Mouse (Mus musculus) lung, postnatal 0 days (tissue): ENCODE results near the gene Zfp365. TPM values are rescaled to one million over a fixed set of nuclear protein-coding genes. Genes with fewer than 3 reads are reported as not detected.

Experiments used
- ATAC-seq: fragments of 200-750 bp; cut with Nextera tagmentation; 2 replicates; pipeline ENCODE4 v1.8.0; 2017; ENCODE audit warnings: moderate library complexity
- DNase-seq: peaks from one replicate; pipeline ENCODE4 v3.0.0-alpha.2; 2016; ENCODE audit warnings: low spot score
- H3K27ac ChIP-seq: fragments of 300-500 bp; sonication (generic); 2 replicates; pipeline ENCODE4 v1.5.1; 2014; ENCODE audit warnings: antibody characterized with exemption, mild to moderate bottlenecking, low read length, mixed read lengths
- H3K27me3 ChIP-seq: fragments of 300-500 bp; sonication (generic); replicated peaks from 2 replicates; pipeline ENCODE4 v1.6.1; 2014; ENCODE audit warnings: low read length, mixed read lengths; ENCODE audit not compliant: insufficient read depth
- H3K36me3 ChIP-seq: fragments of 300-500 bp; sonication (generic); 2 replicates; pipeline ENCODE4 v1.6.1; 2014; ENCODE audit warnings: low read length, mixed read lengths; ENCODE audit not compliant: insufficient read depth
- H3K4me1 ChIP-seq: fragments of 300-500 bp; sonication (generic); 2 replicates; pipeline ENCODE4 v1.6.1; 2014; ENCODE audit warnings: antibody characterized with exemption, low read depth, low read length, mixed read lengths; ENCODE audit not compliant: insufficient read depth
- H3K4me2 ChIP-seq: fragments of 300-500 bp; sonication (generic); replicated peaks from 2 replicates; pipeline ENCODE4 v1.6.1; 2014; ENCODE audit warnings: low read depth, mild to moderate bottlenecking, low read length, moderate library complexity, mixed read lengths
- H3K4me3 ChIP-seq: fragments of 300-500 bp; sonication (generic); 2 replicates; pipeline ENCODE4 v1.5.1; 2014; ENCODE audit warnings: low read depth, low read length
- H3K9ac ChIP-seq: fragments of 300-500 bp; sonication (generic); replicated peaks from 2 replicates; pipeline ENCODE4 v1.6.1; 2014; ENCODE audit warnings: low read depth, mild to moderate bottlenecking
- H3K9me3 ChIP-seq: fragments of 300-500 bp; sonication (generic); 2 replicates; pipeline ENCODE4 v1.6.1; 2016; ENCODE audit warnings: low read length, mixed read lengths
- CTCF ChIP-seq: IDR thresholded peaks from 2 replicates; pipeline ENCODE4 v1.5.1; 2016; ENCODE audit warnings: antibody characterized with exemption, mild to moderate bottlenecking
- EP300 ChIP-seq: IDR thresholded peaks from 2 replicates; pipeline ENCODE4 v1.6.1; 2016; ENCODE audit warnings: antibody characterized with exemption, mild to moderate bottlenecking, control low read depth
- WGBS: fragments of 180-500 bp; shearing (Covaris S2); extraction: QIAGEN DNeasy Blood & Tissue Kit; methylation state at CpG from one replicate; pipeline ENCODE4 v1.1.7; 2014; 5-methylcytosine and 5-hydroxymethylcytosine counted together
- polyA plus RNA-seq: library from polyadenylated mRNA; unstranded; fragments of >200 nt; fragmentation: Nextera tagmentation; extraction: Ambion mirVana; gene quantifications from 2 replicates; pipeline ENCODE4 v1.2.1, GENCODE M21; 2015

Gene Zfp365
- 2.5 and 2.6 TPM in 2 replicates for polyA plus RNA-seq

- Histone ChIP-seq H3K9me3 (no peaks in the 10 kb centered on the region), H3K4me2 (peak within 1 kb of the TSS; percentile 97), H3K4me3 (peak within 1 kb of the TSS; percentile 51), H3K27ac (no peak within 1 kb of the TSS), H3K27me3 (no peaks in the 10 kb centered on the region), H3K36me3 (no peaks in the 10 kb centered on the region), H3K9ac (peak within 1 kb of the TSS; percentile 36), H3K4me1 (peaks cover 6% of the 10 kb centered on the region)
- peak; percentile 92 for ATAC-seq
- TF ChIP-seq CTCF (no peak), EP300 (no peak)
- 4% methylated on average over 17 of the region's 43 CpGs for WGBS
- peak; percentile 70 for DNase-seq
These were observed at the start of gene Zfp365 for GRCm38 (mm10) chr10:67912337-67912776. TSS of gene Zfp365 (minus strand) at chr10:67912662.

DNA sequence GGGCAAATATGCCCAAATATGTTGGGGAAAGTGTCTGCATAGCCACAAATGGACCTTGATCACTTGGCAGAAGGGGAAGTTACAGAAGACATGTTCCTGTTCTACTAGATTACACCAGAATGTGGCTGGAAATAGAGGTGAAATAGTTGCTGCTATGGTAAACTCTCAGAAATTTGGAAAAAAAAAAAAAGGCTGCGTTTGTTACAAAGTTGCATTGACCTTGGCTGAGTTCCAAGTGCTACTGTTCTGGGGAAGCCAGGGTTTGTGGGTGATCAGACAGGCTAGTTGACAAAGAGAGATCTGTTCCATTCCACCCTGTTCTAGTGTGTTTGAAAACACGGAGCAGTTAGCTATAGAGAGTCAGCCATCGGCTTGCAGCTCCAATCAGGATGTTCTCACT, 47.5 kb upstream of the Zfp365 start:
- H3K4me3 ChIP-seq = no peak overlapping the region
- no peaks in the 10 kb centered on the region for H3K27me3 ChIP-seq
- ATAC-seq (no peak), DNase-seq (peak; percentile 52)
- TF ChIP-seq EP300 (no peak), CTCF (no peak)
- H3K36me3 ChIP-seq = no peaks in the 10 kb centered on the region
- no peak overlapping the region for H3K4me2 ChIP-seq
- no peaks in the 10 kb centered on the region for H3K4me1 ChIP-seq
- no peaks in the 10 kb centered on the region for H3K9me3 ChIP-seq
- H3K9ac ChIP-seq = no peak overlapping the region
- H3K27ac ChIP-seq = no peak overlapping the region
- 28% methylated on average over 3 of the region's 3 CpGs for WGBS

- DNase-seq = peak; percentile 47
- Histone ChIP-seq H3K9ac (no peak overlapping the region), H3K9me3 (no peaks in the 10 kb centered on the region), H3K4me3 (no peak overlapping the region), H3K36me3 (no peaks in the 10 kb centered on the region), H3K27ac (no peak overlapping the region), H3K4me1 (no peaks in the 10 kb centered on the region), H3K27me3 (no peaks in the 10 kb centered on the region), H3K4me2 (no peak overlapping the region)
- WGBS = 59% methylated on average over 2 of the region's 2 CpGs
- TF ChIP-seq EP300 (peak; percentile 98), CTCF (no peak)
- ATAC-seq = peak; percentile 65
These were observed 43.5 kb upstream of the Zfp365 start for GRCm38 (mm10) chr10:67955982-67956381.

DNA sequence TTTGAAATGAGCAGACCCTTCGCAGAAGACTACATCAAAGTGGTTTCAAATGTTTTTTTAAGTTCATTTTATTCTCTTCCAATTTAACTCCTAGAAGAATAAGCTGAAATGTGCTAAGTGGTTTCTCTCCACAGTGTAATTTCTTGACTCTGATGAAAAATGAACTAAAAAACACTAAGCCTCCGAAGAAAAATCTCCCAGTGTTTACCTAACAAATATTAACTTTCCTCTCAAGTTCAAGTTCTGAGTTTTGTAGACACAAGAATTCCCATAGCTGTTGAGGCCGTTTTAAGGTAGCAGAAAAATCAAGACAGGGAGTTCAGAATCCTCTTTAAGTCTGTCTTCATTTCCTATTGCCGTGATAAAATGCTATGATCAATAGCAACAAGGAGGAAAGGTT, 39.2 kb upstream of the Zfp365 start:
- WGBS = 40% methylated on average over 4 of the region's 4 CpGs
- Histone ChIP-seq H3K27me3 (no peaks in the 10 kb centered on the region), H3K36me3 (no peaks in the 10 kb centered on the region), H3K4me2 (no peak overlapping the region), H3K27ac (0 out of 2 replicates have a peak overlapping the region, but pooled peaks have one; percentile 58), H3K9ac (no peak overlapping the region), H3K9me3 (no peaks in the 10 kb centered on the region), H3K4me3 (no peak overlapping the region), H3K4me1 (no peaks in the 10 kb centered on the region)
- peak; percentile 74 for DNase-seq
- ATAC-seq = peak; percentile 55
- TF ChIP-seq CTCF = no peak
- TF ChIP-seq EP300 = peak; percentile 94

DNA sequence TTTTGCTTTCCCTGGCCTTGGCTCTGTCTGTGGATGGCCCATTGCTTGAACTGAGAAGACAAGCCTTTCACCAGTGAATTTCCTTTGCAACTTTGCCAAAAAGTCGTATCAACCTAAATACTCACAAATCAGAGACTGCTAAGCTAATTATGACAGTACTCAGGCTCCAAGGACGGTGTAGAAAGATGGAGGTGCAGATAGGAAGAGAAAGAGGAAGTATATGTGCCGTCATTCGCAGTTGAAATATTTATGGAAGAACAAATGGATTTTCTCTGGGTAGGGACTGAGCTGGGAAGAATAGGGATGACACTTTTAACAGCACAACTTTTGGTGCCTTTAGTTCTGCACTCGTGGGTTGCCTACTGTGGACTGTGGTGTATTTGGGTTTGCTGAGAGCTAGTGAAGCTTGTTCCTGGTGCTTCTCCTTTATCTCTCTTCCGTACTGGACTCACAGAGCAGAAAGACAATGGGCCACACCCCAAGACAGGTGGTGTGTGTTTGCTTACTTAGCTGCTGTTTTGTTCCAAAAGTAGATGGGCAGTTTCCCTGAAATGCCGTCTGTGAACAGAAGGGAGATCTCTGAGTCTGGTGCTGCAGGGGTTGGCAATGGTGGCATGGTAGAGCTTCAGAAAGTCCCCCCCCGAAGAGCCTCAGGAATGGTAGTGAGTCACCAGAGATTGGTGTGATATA, 37.7 kb upstream of the Zfp365 start:
- Histone ChIP-seq H3K4me2 (no peak overlapping the region), H3K27ac (0 out of 2 replicates have a peak overlapping the region, but pooled peaks have one; percentile 27), H3K4me3 (no peak overlapping the region), H3K9me3 (no peaks in the 10 kb centered on the region), H3K27me3 (no peaks in the 10 kb centered on the region), H3K4me1 (no peaks in the 10 kb centered on the region), H3K9ac (no peak overlapping the region), H3K36me3 (no peaks in the 10 kb centered on the region)
- no peak for ATAC-seq
- no peak for DNase-seq
- WGBS = 48% methylated on average over 8 of the region's 8 CpGs
- no peak for TF ChIP-seq EP300
- TF ChIP-seq CTCF = no peak

DNA sequence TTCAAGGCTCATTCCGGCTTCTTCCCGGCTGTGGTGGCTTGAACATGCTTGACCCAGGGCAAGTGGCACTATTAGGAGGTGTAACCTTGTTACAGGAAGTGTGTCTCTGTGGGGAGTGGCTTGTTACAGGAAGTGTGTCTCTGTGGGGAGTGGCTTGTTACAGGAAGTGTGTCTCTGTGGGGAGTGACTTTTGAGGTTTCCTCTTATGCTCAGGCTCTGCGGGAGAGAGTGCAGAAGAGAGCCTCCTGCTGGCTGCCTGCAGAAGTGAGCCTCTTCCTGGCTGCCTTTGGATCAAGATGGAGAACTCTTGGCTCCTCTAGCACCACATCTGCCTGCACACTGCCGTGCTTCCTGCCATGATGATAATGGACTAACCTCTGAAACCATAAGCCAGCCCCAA, 31.1 kb upstream of the Zfp365 start:
- ATAC-seq (no peak), DNase-seq (no peak)
- TF ChIP-seq EP300 = no peak
- TF ChIP-seq CTCF = no peak
- no peak overlapping the region for H3K4me2 ChIP-seq
- H3K9me3 ChIP-seq = no peaks in the 10 kb centered on the region
- H3K4me3 ChIP-seq = no peak overlapping the region
- no peaks in the 10 kb centered on the region for H3K4me1 ChIP-seq
- WGBS = 79% methylated on average over 4 of the region's 4 CpGs
- no peak overlapping the region for H3K27ac ChIP-seq
- H3K27me3 ChIP-seq = no peaks in the 10 kb centered on the region
- H3K36me3 ChIP-seq = no peaks in the 10 kb centered on the region
- no peak overlapping the region for H3K9ac ChIP-seq
